Mouse (Mus musculus) kidney, postnatal 0 days (tissue): ENCODE measurements around the gene Adamtsl3. TPM values are rescaled to one million over a fixed set of nuclear protein-coding genes. Genes with fewer than 3 reads are reported as not detected.
"Not testable (repeated sequence)": the region's sequence is repeated elsewhere in the genome, so short reads cannot be mapped to it uniquely, and the experiment has no call there.

Experiments used
- ATAC-seq: fragments of 200-750 bp; cut with Nextera tagmentation; replicated peaks from 2 replicates; pipeline ENCODE4 v1.8.0; 2017; ENCODE audit warnings: low read depth, moderate number of reproducible peaks, moderate TSS enrichment, moderate library complexity; ENCODE audit not compliant: low FRiP score
- DNase-seq: peaks from one replicate; pipeline ENCODE4 v3.0.0-alpha.2; 2016; ENCODE audit warnings: low spot score
- H3K27ac ChIP-seq: fragments of 300-500 bp; sonication (generic); 2 replicates; pipeline ENCODE4 v1.5.1; 2014; ENCODE audit warnings: mild to moderate bottlenecking
- H3K27me3 ChIP-seq: fragments of 300-500 bp; sonication (generic); 2 replicates; pipeline ENCODE4 v1.6.1; 2014; ENCODE audit warnings: low read length, mixed read lengths; ENCODE audit not compliant: insufficient read depth
- H3K36me3 ChIP-seq: fragments of 300-500 bp; sonication (generic); 2 replicates; pipeline ENCODE4 v1.6.1; 2014; ENCODE audit warnings: low read length, mixed read lengths; ENCODE audit not compliant: insufficient read depth
- H3K4me1 ChIP-seq: fragments of 300-500 bp; sonication (generic); replicated peaks from 2 replicates; pipeline ENCODE4 v1.6.1; 2014; ENCODE audit warnings: antibody characterized with exemption, low read length, mixed read lengths; ENCODE audit not compliant: insufficient read depth
- H3K4me2 ChIP-seq: fragments of 300-500 bp; sonication (generic); 2 replicates; pipeline ENCODE4 v1.6.1; 2014; ENCODE audit warnings: mild to moderate bottlenecking, low read length, moderate library complexity, mixed read lengths
- H3K4me3 ChIP-seq: fragments of 300-500 bp; sonication (generic); replicated peaks from 2 replicates; pipeline ENCODE4 v1.5.1; 2014; ENCODE audit warnings: low read depth, low read length
- H3K9ac ChIP-seq: fragments of 300-500 bp; sonication (generic); 2 replicates; pipeline ENCODE4 v1.6.1; 2014; ENCODE audit warnings: low read depth, low read length
- H3K9me3 ChIP-seq: fragments of 300-500 bp; sonication (generic); replicated peaks from 2 replicates; pipeline ENCODE4 v1.6.1; 2016; ENCODE audit warnings: low read length, inconsistent platforms, mixed read lengths
- CTCF ChIP-seq: IDR thresholded peaks from 2 replicates; pipeline ENCODE4 v1.5.1; 2016; ENCODE audit warnings: antibody characterized with exemption, low read depth, mild to moderate bottlenecking, moderate library complexity
- WGBS: fragments of 180-500 bp; shearing (Covaris S2); extraction: QIAGEN DNeasy Blood & Tissue Kit; methylation state at CpG from one replicate; pipeline ENCODE4 v1.1.7; 2014; 5-methylcytosine and 5-hydroxymethylcytosine counted together
- polyA plus RNA-seq: library from polyadenylated mRNA; unstranded; fragments of >200 nt; fragmentation: Nextera tagmentation; extraction: Ambion mirVana; gene quantifications from 2 replicates; pipeline ENCODE4 v1.2.1, GENCODE M21; 2015

Adamtsl3 gene
- polyA plus RNA-seq, 1 experiment from 2014 or later = 0.47 TPM

- H3K27ac ChIP-seq = no peak overlapping the region
- DNase-seq (no peak), ATAC-seq (no peak)
- no peaks in the 10 kb centered on the region for H3K36me3 ChIP-seq
- no peaks in the 10 kb centered on the region for H3K9me3 ChIP-seq
- no peak for TF ChIP-seq CTCF
- no peak overlapping the region for H3K4me3 ChIP-seq
- no peaks in the 10 kb centered on the region for H3K27me3 ChIP-seq
- no peaks in the 10 kb centered on the region for H3K4me1 ChIP-seq
- H3K4me2 ChIP-seq = no peak overlapping the region
- H3K9ac ChIP-seq = no peak overlapping the region
- WGBS = 78% methylated on average over 8 of the region's 8 CpGs
Observed at GRCm38 (mm10) chr7:82397632-82398031, 62.1 kb downstream of the Adamtsl3 start.

GRCm38 (mm10) chr7:82405466-82406045, 70.1 kb downstream of the Adamtsl3 start:
- Histone ChIP-seq H3K4me3 (no peak overlapping the region), H3K4me1 (no peaks in the 10 kb centered on the region), H3K27ac (no peak overlapping the region), H3K9ac (no peak overlapping the region), H3K27me3 (no peaks in the 10 kb centered on the region), H3K36me3 (no peaks in the 10 kb centered on the region), H3K9me3 (no peaks in the 10 kb centered on the region), H3K4me2 (no peak overlapping the region)
- 81% methylated on average over 9 of the region's 9 CpGs for WGBS
- no peak for TF ChIP-seq CTCF
- DNase-seq (peak; percentile 32), ATAC-seq (no peak)

DNA sequence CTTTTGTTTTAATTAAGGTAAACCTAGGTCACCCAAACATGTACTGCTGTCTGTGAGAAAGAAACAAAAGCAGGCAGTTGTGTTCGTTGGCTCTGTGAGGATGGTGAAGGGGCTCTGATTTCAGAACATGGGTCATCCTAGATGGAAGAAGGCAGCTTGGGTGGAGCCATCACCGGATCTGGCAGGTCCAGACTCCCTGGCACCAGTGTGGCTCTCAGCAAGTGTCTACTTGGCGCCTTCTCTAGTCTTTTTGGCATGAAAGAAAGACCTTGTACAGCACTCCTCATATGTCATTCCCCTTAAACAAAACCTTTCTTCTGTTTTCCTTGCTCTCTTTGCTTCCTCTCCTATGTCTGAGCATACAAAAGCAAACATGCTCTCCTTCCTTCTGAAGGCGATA, 75.5 kb downstream of the Adamtsl3 start:
- ATAC-seq (no peak), DNase-seq (no peak)
- no peaks in the 10 kb centered on the region for H3K27me3 ChIP-seq
- no peaks in the 10 kb centered on the region for H3K9me3 ChIP-seq
- H3K9ac ChIP-seq = no peak overlapping the region
- no peak overlapping the region for H3K4me3 ChIP-seq
- H3K4me2 ChIP-seq = no peak overlapping the region
- H3K27ac ChIP-seq = no peak overlapping the region
- WGBS = 27% methylated on average over 4 of the region's 4 CpGs
- TF ChIP-seq CTCF = no peak
- H3K4me1 ChIP-seq = no peaks in the 10 kb centered on the region
- H3K36me3 ChIP-seq = no peaks in the 10 kb centered on the region

- DNase-seq (no peak), ATAC-seq (no peak)
- no peaks in the 10 kb centered on the region for H3K9me3 ChIP-seq
- no peak overlapping the region for H3K27ac ChIP-seq
- no peak for TF ChIP-seq CTCF
- H3K9ac ChIP-seq = no peak overlapping the region
- no peaks in the 10 kb centered on the region for H3K4me1 ChIP-seq
- no peak overlapping the region for H3K4me3 ChIP-seq
- H3K4me2 ChIP-seq = no peak overlapping the region
- H3K27me3 ChIP-seq = no peaks in the 10 kb centered on the region
- WGBS = 84% methylated on average over 6 of the region's 6 CpGs
- no peaks in the 10 kb centered on the region for H3K36me3 ChIP-seq
Observed at GRCm38 (mm10) chr7:82416653-82417052, 81.2 kb downstream of the Adamtsl3 start.

- H3K36me3 ChIP-seq = no peaks in the 10 kb centered on the region
- DNase-seq (no peak), ATAC-seq (no peak)
- H3K9ac ChIP-seq = no peak overlapping the region
- TF ChIP-seq CTCF = no peak
- no peak overlapping the region for H3K4me3 ChIP-seq
- no peak overlapping the region for H3K27ac ChIP-seq
- no peaks in the 10 kb centered on the region for H3K9me3 ChIP-seq
- no peaks in the 10 kb centered on the region for H3K4me1 ChIP-seq
- no peak overlapping the region for H3K4me2 ChIP-seq
- H3K27me3 ChIP-seq = no peaks in the 10 kb centered on the region
- 85% methylated on average over 4 of the region's 4 CpGs for WGBS
Observed at GRCm38 (mm10) chr7:82417053-82417452, 81.6 kb downstream of the Adamtsl3 start.

- not testable (repeated sequence) for H3K27ac ChIP-seq, H3K4me2 ChIP-seq, H3K4me1 ChIP-seq, H3K9ac ChIP-seq, H3K36me3 ChIP-seq, H3K9me3 ChIP-seq, H3K27me3 ChIP-seq, ATAC-seq, H3K4me3 ChIP-seq
- peak; percentile 5 for DNase-seq
- 44% methylated on average over 6 of the region's 6 CpGs for WGBS
Observed at GRCm38 (mm10) chr7:82420329-82421052, 85.0 kb downstream of the Adamtsl3 start.
